In the genomic region with DNA sequence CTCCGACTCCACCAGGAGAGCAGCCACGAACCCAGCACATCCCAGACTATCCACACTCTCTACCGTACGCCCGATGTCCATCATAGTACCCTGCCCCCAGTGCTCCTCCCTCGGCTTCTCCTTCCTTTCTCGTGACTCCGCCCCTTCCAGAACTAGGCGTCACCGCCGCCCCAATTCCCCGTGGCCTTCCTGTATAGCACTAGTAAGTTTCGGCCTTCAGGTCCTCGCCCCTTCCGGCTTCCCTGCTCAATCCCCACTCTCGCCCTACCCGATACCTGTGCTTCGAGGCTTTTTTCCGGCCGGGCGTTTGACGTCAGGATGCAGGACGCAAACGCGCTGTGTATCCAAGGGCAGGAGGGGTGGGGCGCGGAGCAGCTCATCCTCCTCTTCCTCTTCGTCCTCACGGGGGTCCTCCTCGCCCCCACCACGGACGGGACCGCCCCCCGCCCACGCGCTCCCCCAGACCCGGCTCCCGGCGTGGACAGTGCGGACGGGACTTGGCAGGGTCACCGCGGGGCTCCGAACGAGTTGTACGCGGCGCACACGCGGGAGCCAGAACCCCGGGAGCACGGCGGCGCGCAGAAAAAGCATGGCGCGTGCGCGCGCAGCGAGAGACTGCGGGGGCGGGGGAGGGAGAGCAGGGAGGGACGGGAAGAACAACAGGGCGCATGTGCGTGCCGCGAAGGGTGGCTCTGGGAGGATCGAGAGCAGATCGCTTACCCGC, we compare ENCODE assay signal across 8 mouse cellular contexts. TPM values are rescaled to one million over a fixed set of nuclear protein-coding genes. Genes with fewer than 3 reads are reported as not detected.
DNase-seq lines count a peak whose midpoint lies in the region; ATAC-seq and TF ChIP-seq lines count a peak whose summit lies in the region.

TSS of gene Gtpbp6 (minus strand) at position 617 of the 724 bp plus-strand sequence.

- TF ChIP-seq CTCF in liver, embryonic 14.5 days (IDR thresholded peaks at IDR 0.05; ENCODE audit: low read depth), result no peak
- no peak for TF ChIP-seq CTCF in stomach, postnatal 0 days (IDR thresholded peaks at IDR 0.05; ENCODE audit: low read depth)

- peaks cover 24% of the 10 kb centered on the region for H3K4me1 ChIP-seq in forebrain, embryonic 10.5 days
- peaks cover 16% of the 10 kb centered on the region for H3K4me1 ChIP-seq in heart, embryonic 15.5 days (replicated peaks)
- H3K4me1 ChIP-seq in liver, embryonic 14.5 days (replicated peaks; ENCODE audit: control insufficient read depth in 2 of 2, insufficient read depth in 2 of 2, low read length in 1 of 2), result peaks cover 4 to 11% of the 10 kb centered on the region in 2 experiments; a peak in 2 of 4 replicates
- no peaks in the 10 kb centered on the region for H3K4me1 ChIP-seq in neural tube, embryonic 11.5 days (ENCODE audit: control insufficient read depth, insufficient read depth, low read length)
- no peaks in the 10 kb centered on the region for H3K4me1 ChIP-seq in stomach, postnatal 0 days (replicated peaks; ENCODE audit: control insufficient read depth, insufficient read depth)

- peak within 1 kb of the TSS; percentile 90 for H3K4me2 ChIP-seq in heart, embryonic 15.5 days
- peak within 1 kb of the TSS; percentile 80 for H3K4me2 ChIP-seq in liver, embryonic 14.5 days (ENCODE audit: low read depth)
- peak within 1 kb of the TSS; percentile 88 for H3K4me2 ChIP-seq in neural tube, embryonic 11.5 days (ENCODE audit: low read depth)
- H3K4me2 ChIP-seq in stomach, postnatal 0 days (replicated peaks; ENCODE audit: low read depth), result peak within 1 kb of the TSS; percentile 75

- TF ChIP-seq EP300 in liver, embryonic 14.5 days (IDR thresholded peaks at IDR 0.05; ENCODE audit: low read depth), result no peak
- no peak for TF ChIP-seq EP300 in stomach, postnatal 0 days (optimal IDR thresholded peaks at IDR 0.05)

- H3K4me3 ChIP-seq in forebrain, embryonic 10.5 days, result peak within 1 kb of the TSS; percentile 86
- H3K4me3 ChIP-seq in heart, embryonic 15.5 days, result peak within 1 kb of the TSS; percentile 97
- H3K4me3 ChIP-seq in liver, embryonic 14.5 days (ENCODE audit: insufficient read depth in 1 of 2, low read depth in 2 of 2, low read length in 2 of 2), result peak within 1 kb of the TSS; percentile 78 to 84
- peak within 1 kb of the TSS; percentile 82 for H3K4me3 ChIP-seq in neural tube, embryonic 11.5 days (ENCODE audit: low read depth, low read length)
- H3K4me3 ChIP-seq in stomach, postnatal 0 days (ENCODE audit: low read depth, low read length), result peak within 1 kb of the TSS; percentile 81

- peaks cover 6% of the 10 kb centered on the region; the same call in 1 of the 2 replicates for H3K9me3 ChIP-seq in forebrain, embryonic 10.5 days
- H3K9me3 ChIP-seq in heart, embryonic 15.5 days (replicated peaks), result no peaks in the 10 kb centered on the region
- H3K9me3 ChIP-seq in liver, embryonic 14.5 days (ENCODE audit: control insufficient read depth, low read length), result no peaks in the 10 kb centered on the region
- no peaks in the 10 kb centered on the region for H3K9me3 ChIP-seq in neural tube, embryonic 11.5 days (ENCODE audit: control insufficient read depth, low read length)
- H3K9me3 ChIP-seq in stomach, postnatal 0 days (ENCODE audit: control insufficient read depth, low read length), result 0 out of 2 replicates have a peak, but pooled peaks cover 4% of the 10 kb centered on the region

- DNase-seq in CD8-positive naive resting alpha-beta T cell, adult 2 months (ENCODE audit: low read depth in 2 of 2, low spot score in 2 of 2), result peak; percentile 83 to 90
- DNase-seq in c-Kit-positive CD71-negative TER-119-negative erythroid progenitor cells, embryonic 14.5 days (ENCODE audit: low read depth), result peak; percentile 96
- peak; percentile 94 for DNase-seq in forebrain, embryonic 10.5 days (ENCODE audit: extremely low spot score, low spot score)
- DNase-seq in kidney, postnatal 25 days, result peak; percentile 92 to 99
- DNase-seq in liver, embryonic 14.5 days (ENCODE audit: low read depth in 3 of 3, low spot score in 3 of 3), result peak; percentile 93 to 95 (median 94)
- peak; percentile 95 for DNase-seq in neural tube, embryonic 11.5 days (ENCODE audit: low spot score)
- DNase-seq in stomach, postnatal 0 days (ENCODE audit: low spot score), result peak; percentile 97

- peak within 1 kb of the TSS; percentile 97 for H3K27ac ChIP-seq in forebrain, embryonic 10.5 days
- H3K27ac ChIP-seq in heart, embryonic 15.5 days, result peak within 1 kb of the TSS; percentile 100
- peak within 1 kb of the TSS; percentile 76 for H3K27ac ChIP-seq in liver, embryonic 14.5 days
- peak within 1 kb of the TSS; percentile 91 for H3K27ac ChIP-seq in neural tube, embryonic 11.5 days (ENCODE audit: low read depth, low read length)
- peak within 1 kb of the TSS; percentile 100 for H3K27ac ChIP-seq in stomach, postnatal 0 days (replicated peaks)

- H3K27me3 ChIP-seq in forebrain, embryonic 10.5 days (ENCODE audit: poor library complexity, severe bottlenecking), result no peaks in the 10 kb centered on the region
- no peaks in the 10 kb centered on the region for H3K27me3 ChIP-seq in heart, embryonic 15.5 days
- no peaks in the 10 kb centered on the region for H3K27me3 ChIP-seq in liver, embryonic 14.5 days (ENCODE audit: control insufficient read depth, insufficient read depth, low read length)
- H3K27me3 ChIP-seq in neural tube, embryonic 11.5 days (ENCODE audit: control insufficient read depth, insufficient read depth, low read length), result no peaks in the 10 kb centered on the region
- no peaks in the 10 kb centered on the region for H3K27me3 ChIP-seq in stomach, postnatal 0 days (ENCODE audit: control insufficient read depth, insufficient read depth, low read length)

- peak; percentile 88 for ATAC-seq in heart, embryonic 15.5 days (replicated peaks; ENCODE audit: insufficient number of reproducible peaks, insufficient read depth, low FRiP score, low read depth)
- ATAC-seq in liver, embryonic 14.5 days (ENCODE audit: insufficient read depth), result peak; percentile 84
- ATAC-seq in neural tube, embryonic 11.5 days (ENCODE audit: insufficient read depth, low FRiP score, low TSS enrichment), result peak; percentile 84
- ATAC-seq in stomach, postnatal 0 days (ENCODE audit: low FRiP score, low TSS enrichment), result peak; percentile 95

- WGBS in forebrain, embryonic 10.5 days, result under 1% methylated on average over 71 of the region's 71 CpGs
- under 1% methylated on average over 69 of the region's 71 CpGs for WGBS in heart, embryonic 15.5 days
- WGBS in liver, embryonic 14.5 days (ENCODE audit: insufficient replicate concordance), result under 1% methylated on average over 68 of the region's 71 CpGs
- under 1% methylated on average over 71 of the region's 71 CpGs for WGBS in neural tube, embryonic 11.5 days
- under 1% methylated on average over 70 of the region's 71 CpGs for WGBS in stomach, postnatal 0 days

- peaks cover 54% of the 10 kb centered on the region for H3K36me3 ChIP-seq in forebrain, embryonic 10.5 days (replicated peaks)
- peaks cover 44% of the 10 kb centered on the region for H3K36me3 ChIP-seq in heart, embryonic 15.5 days
- peaks cover 13% of the 10 kb centered on the region for H3K36me3 ChIP-seq in liver, embryonic 14.5 days (replicated peaks; ENCODE audit: control insufficient read depth, insufficient read depth, low read depth)
- H3K36me3 ChIP-seq in neural tube, embryonic 11.5 days (ENCODE audit: control insufficient read depth, insufficient read depth, low read length), result peaks cover 22% of the 10 kb centered on the region
- H3K36me3 ChIP-seq in stomach, postnatal 0 days (ENCODE audit: control insufficient read depth, insufficient read depth, low read length), result peaks cover 30% of the 10 kb centered on the region

- H3K9ac ChIP-seq in heart, embryonic 15.5 days, result peak within 1 kb of the TSS; percentile 92
- H3K9ac ChIP-seq in liver, embryonic 14.5 days (replicated peaks), result peak within 1 kb of the TSS; percentile 73
- H3K9ac ChIP-seq in neural tube, embryonic 11.5 days (ENCODE audit: low read length), result peak within 1 kb of the TSS; percentile 80
- peak within 1 kb of the TSS; percentile 89 for H3K9ac ChIP-seq in stomach, postnatal 0 days (ENCODE audit: low read length)

RNA-seq across cellular contexts. Expression of gene Gtpbp6, which starts in this region (rescaled TPM):
- polyA plus RNA-seq in forebrain, embryonic 10.5 days (2016; fragmentation: Nextera tagmentation; extraction: Ambion mirVana), result 32.8 and 32.9 TPM in 2 replicates
- 18.6 and 25.0 TPM in 2 replicates for polyA plus RNA-seq in heart, embryonic 15.5 days (2015; fragmentation: Nextera tagmentation; extraction: Ambion mirVana)
- polyA plus RNA-seq in liver, embryonic 14.5 days (2012; rRNA removed), result 20.3 and 21.4 TPM in 2 replicates
- 4.6 and 6.1 TPM in 2 replicates for polyA plus RNA-seq in liver, embryonic 14.5 days (2014; fragmentation: Nextera tagmentation; extraction: Ambion mirVana)
- 31.7 and 32.7 TPM in 2 replicates for polyA plus RNA-seq in neural tube, embryonic 11.5 days (2014; fragmentation: Nextera tagmentation; extraction: Ambion mirVana)
- 17.0 and 20.2 TPM in 2 replicates for polyA plus RNA-seq in stomach, postnatal 0 days (2015; fragmentation: Nextera tagmentation; extraction: Ambion mirVana)

Comparison
In these comparisons a context has a peak if more than half of its experiments do, and no peak if none do; other contexts are left out.
1. Peak in every context shown above with its lines: DNase-seq, ATAC-seq, H3K4me3 ChIP-seq and H3K27ac ChIP-seq.